Mouse (Mus musculus) thymus, adult 2 months (tissue): ENCODE data around the gene Smad3.

Experiments
- CTCF ChIP-seq: fragments of 200-500 bp; IDR thresholded peaks from 2 replicates; pipeline ENCODE4 v1.5.1; 2012; ENCODE audit warnings: mild to moderate bottlenecking, control low read depth, low read length, moderate library complexity, borderline replicate concordance; ENCODE audit not compliant: control insufficient read depth, poor library complexity, insufficient read depth; ENCODE audit errors: extremely low read depth
- POLR2A ChIP-seq: fragments of 200-500 bp; IDR thresholded peaks from 2 replicates; pipeline ENCODE4 v1.6.1; 2012; ENCODE audit warnings: mild to moderate bottlenecking, low read length, control low read depth, moderate library complexity; ENCODE audit not compliant: control insufficient read depth, poor library complexity, insufficient read depth; ENCODE audit errors: extremely low read depth

DNA sequence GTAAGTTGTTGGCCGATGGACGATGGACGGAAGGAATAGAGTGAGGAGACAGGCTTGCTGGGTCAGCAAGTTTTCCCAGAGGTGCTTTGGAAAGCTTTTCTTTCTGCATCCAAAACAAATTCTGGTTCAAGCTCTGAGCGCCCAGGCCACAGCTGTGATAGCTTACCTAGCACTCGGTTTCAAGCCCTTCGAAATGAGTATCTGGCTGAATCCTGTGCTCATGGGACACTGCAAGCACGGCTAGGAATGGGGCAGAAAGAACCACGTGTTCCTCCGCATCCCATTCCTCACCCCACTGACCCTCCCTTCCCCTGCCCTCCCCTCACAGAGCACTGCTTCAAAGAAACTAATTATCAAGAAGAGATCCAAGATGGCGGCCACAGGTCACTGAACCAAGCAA is 28.8 kb downstream of the Smad3 start:
- TF ChIP-seq CTCF (no peak), POLR2A (no peak)
